Mouse (Mus musculus): ENCODE measurements around the gene Nisch. TPM values are rescaled to one million over a fixed set of nuclear protein-coding genes. Genes with fewer than 3 reads are reported as not detected.

Nisch gene
- total RNA-seq, 4 experiments from 2014 or later: 363 to 424 (median 392) TPM

GRCm38 (mm10) chr14:31215157-31216002 lies 1.4 kb downstream of the Nisch start:
- DNase-seq (ENCODE audit: low spot score in 2 of 2): peak in 1 of 2 experiments; percentile 30

DNA sequence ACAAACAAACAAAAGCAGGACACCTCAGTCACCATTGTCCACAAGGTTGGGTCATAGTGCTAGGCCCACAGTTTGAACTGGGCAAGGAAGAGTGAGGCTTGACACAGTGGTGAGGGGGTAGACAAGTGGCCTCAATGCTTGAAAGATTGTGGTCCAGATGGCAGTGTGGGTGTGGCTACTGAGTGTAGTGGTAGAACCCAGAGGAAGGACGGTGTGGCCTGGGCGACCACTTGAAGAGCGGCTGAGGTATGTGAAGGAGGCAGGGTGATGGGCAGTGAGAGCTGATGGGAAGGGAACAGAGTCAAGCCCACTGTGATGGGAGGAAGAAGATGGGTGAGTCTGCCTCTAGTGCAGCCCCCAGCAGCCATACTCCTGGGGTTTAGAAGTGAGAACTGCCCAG lies 2.1 kb downstream of the Nisch start:
- no peak for DNase-seq (ENCODE audit: low spot score in 2 of 2)

GRCm38 (mm10) chr14:31213868-31214267 lies 2.9 kb downstream of the Nisch start:
- DNase-seq (ENCODE audit: low spot score in 2 of 2): no peak

DNA sequence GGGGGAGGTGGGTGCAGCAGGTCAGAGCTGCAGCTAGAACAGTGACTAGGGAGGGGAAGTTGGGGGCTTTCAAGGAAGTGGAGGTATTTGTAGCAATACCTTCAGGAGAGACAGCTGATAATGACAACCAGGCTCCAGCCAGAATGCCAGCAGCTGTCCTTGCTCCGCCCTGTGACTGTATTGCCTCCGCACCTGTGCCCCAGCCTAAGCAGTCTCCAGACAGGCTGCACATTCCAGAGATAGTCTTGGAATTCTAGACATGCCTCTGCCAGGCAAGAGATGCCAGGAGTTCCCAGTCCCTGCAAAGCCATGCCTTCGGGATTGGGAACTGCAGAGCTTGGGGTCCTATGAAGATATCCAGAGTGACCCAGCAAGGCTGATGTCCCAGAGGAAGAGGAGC lies 4.2 kb downstream of the Nisch start:
- DNase-seq (ENCODE audit: low spot score in 2 of 2): no peak

GRCm38 (mm10) chr14:31211854-31212253 lies 4.9 kb downstream of the Nisch start:
- DNase-seq (ENCODE audit: low spot score in 2 of 2): no peak

DNA sequence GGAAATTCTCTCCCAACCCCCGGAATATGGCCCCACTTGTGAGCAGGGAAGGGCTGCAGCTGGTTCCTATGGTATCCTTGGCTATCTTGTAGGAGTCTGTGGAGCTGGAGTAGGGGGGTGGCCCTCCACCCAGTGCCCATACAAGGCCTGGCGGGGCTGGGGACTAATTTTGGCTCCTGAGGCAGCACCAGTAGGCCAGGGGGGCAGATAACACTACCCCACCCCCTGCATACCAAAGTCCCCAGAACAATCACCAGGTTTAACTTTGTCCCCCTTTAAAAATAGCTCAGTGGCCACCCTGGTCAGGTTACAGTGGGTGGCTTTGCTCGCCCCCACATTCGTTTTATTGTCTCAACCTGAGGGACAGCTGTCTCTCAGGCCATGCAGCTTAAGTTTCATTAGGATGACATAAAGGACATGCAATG lies 7.6 kb downstream of the Nisch start:
- no peak for DNase-seq (ENCODE audit: low spot score in 2 of 2)

DNA sequence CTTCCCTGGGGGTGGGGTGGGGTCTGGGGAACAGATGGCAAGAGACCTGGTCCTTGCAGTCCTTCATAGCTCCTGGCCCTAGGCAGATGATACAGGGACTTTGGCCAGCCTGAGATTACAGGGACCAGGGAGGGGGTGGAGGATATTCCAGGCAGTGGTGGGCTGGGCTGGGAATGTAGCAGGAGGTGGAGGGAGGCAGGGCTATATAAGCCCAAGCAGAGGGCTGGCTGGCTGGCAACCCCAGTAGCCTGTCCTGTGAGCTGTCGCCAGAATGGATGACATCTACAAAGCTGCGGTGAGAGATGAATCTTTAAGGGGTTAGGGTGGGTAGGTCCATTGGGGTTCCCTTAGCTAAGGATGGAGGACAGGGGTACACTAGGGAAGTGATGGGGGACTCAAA lies 8.7 kb downstream of the Nisch start, which contains the start of gene Tnnc1:
Gene Tnnc1 (plus strand): TSS at position 229 of the 400 bp plus-strand sequence.
- no peak for DNase-seq (ENCODE audit: low spot score in 2 of 2)

DNA sequence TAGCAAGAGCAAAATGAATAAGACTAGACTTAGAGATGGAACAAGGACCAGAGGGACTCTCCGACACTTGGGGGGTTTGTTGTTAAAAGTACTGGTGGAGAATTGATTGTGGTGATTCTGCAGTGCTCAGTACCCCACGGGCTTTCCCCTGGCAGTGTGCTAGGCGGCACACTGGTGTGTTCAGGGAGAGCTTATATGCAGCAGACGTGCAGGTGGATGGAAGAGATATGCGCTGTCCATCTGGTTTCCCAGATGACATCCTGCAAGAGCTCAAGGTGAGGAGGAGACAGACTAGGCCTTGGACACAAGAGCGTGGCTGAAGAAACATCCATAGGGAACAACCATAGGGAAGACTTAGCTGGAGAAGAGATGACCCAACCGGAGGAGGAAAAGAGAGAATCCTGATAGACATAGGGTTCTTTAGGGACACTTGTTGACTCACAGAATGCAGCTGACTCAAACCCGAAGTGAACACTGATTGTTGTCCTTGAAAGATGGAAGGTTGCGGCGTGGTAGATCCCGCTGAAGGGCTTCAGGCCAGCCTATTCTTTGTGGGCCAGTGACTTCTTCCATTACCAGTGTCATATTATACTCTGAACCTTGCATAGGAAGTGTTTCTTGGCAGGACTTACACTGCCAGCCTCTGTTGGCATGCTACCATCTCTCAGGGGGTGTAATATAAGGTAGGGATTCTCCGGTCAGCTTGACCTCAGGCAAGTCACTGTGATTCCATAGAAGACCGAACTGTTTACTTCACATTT lies 9.5 kb downstream of the Nisch start:
- DNase-seq (ENCODE audit: low spot score in 2 of 2): no peak

DNA sequence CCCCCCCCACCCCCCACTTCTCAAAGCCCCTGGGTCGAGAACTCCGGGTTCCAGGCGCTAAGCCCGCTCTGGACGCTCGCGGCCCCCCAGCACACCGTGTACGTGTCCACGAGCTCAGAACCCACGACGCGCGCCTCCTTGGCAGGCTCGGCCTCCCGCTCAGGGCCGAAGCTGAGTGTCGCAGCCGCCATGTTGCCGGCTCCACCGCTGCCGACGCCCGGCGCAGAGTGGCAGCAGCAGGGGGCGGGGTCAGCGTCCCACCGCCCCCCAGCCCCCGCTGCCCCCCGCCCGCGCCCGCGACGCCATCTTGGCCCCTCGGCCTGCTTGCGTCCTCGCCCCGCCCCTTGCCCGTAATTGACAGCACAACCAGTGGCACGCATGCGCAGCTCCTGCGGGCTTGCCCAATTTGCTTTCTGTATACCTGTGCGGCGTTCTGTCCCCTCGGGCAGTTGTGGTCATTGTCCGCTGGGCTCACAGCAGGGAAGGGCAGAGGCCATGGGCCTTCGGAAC lies 10.2 kb downstream of the Nisch start:
- DNase-seq (ENCODE audit: low spot score in 2 of 2): peak; percentile 87 to 93

DNA sequence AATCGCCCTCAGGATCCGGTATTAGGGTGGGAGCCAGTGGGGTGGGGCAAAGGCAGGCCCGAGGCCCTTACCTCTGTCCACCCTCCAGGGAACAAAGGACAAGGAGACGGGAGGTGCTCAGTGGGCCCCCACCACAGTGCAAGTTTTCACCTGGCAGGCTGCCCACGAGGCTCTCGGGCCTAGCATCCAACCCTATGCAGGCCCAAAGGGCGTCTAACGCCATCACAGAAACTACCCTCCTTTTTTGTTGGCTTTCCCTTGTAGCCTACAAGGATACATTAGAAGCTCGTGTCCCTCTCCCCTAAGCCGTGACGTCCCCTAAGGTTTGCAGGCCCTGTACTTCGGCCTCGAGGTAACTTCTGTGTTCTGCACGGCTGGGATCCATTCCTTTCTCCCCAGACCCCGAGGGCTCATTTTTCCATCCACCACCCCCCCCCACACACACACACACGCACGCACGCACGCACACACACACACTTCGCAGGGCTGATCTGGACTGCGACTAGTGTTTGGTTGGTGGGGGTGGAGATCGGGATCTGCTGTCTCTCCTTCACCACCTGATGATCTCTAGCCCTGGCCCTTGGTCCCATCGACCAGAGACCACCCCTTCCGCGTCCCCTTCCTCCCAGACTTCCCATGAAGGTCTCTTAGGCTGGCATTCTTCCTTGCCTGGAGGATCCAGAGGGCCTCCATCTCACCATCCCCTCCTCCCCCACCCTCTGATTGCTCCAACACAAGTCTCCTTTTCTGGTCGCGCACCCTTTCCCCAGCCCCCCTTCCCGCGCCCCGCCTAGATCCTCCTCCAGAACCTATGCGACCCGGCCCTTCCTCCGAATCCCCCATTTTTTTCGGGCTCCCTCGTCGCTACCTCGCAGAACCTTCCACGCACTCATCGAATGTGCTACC lies 10.9 kb downstream of the Nisch start:
- no peak for DNase-seq (ENCODE audit: low spot score in 2 of 2)

DNA sequence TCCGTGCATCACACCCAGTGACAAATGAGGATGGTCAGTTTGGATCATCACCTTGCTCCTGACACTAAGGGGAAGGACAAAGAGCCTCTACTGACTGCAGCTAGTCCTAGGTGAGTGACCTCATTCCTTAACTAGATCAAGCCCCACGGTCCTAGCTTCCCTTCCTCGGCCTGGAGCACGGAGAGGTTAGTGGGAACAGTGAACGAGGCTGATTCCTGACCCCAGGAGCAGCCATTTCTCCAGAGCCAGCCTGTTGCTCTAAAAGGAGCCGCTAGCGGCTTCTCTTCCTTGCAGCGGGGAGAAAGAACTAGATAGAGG lies 11.5 kb downstream of the Nisch start:
- no peak for DNase-seq (ENCODE audit: low spot score in 2 of 2)

- DNase-seq (ENCODE audit: low spot score in 2 of 2): no peak
Measured at GRCm38 (mm10) chr14:31204844-31205243, 11.9 kb downstream of the Nisch start.

DNA sequence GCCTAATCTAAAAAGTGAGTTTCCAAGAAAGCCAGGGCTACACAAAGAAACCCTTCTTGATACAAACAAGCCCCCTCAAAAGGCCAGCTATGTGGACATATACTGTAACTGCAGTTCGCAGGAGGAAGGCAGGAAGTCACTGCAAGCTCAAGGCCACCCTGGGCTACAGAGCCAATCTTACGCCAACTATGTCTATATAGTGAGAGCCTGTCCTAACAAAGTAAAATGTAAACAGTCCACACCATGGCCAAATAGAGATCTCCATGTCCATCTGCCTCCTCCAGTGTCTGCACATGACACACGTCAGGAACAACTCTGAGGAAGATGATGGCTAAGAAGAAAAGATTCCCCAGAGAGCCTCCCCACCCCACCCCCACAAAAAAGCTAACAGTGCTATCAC lies 16.7 kb downstream of the Nisch start:
- no peak for DNase-seq (ENCODE audit: low spot score in 2 of 2)

- no peak for DNase-seq (ENCODE audit: low spot score in 2 of 2)
Measured at GRCm38 (mm10) chr14:31199599-31199998, 17.1 kb downstream of the Nisch start.

DNA sequence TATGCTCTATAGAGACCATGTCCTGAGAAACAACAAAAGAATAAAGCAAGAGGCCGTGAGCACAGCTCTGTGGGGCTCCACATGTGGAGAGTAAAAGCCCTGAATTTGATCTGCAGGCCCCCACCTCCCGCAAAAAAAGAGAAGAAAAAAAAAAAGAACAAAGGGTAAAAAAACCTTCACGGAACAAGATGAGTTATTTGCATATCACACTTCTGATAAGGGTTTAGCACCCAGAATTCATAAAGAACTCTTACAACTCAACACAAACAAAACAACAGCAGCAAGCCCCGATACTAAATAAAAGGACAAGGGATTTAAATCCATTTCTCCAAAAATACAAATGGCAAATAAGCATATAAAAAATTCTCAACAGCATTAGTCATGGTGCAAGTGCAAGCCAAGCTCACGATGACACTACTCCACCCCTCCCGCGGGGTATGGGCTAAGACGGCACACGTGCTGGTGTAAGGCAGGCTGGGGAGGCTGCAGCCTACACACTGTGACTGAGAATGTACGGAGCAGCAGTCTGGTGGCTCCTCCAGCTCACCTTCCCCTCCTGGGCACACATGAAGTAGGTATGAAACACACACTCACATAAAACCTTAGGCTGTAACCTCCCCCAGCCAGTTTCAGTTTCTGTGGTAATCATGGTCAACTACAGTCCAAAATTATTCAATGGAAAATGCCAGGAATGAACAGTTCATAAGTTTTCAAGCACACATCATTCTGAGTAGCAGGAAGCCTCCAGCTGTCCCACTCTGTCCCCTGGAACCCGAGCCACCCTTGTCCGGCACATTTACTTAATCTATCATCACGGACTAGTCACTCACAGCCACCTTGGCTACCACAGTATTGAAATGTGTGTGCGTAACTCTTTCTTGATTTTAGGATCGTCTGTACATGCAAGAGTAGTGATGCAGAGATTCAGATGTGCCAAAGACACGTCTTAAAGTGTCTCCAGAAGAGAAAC lies 18.9 kb downstream of the Nisch start:
- DNase-seq (ENCODE audit: low spot score in 2 of 2): peak in 1 of 2 experiments; percentile 71

DNA sequence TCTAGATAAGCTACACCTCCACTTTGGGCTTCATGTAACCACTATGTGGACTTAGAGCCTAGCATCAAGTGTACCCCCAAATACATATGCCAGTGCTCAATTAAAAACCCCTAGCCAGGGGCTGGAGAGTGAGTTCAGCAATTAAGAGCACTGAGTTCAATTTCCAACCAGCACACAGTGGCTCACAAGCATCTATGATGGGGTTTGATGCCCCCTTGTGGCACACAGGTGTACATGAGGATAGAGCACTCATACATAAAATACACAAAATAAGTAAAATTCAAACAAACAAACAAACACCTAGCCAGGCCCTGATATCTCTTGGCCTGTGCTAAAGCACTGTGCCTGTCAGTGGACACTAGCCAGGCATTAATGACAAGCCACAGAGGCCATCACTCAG lies 20.8 kb downstream of the Nisch start:
- no peak for DNase-seq (ENCODE audit: low spot score in 2 of 2)

- DNase-seq (ENCODE audit: low spot score in 2 of 2): no peak
Measured at GRCm38 (mm10) chr14:31195521-31195920, 21.2 kb downstream of the Nisch start.

DNA sequence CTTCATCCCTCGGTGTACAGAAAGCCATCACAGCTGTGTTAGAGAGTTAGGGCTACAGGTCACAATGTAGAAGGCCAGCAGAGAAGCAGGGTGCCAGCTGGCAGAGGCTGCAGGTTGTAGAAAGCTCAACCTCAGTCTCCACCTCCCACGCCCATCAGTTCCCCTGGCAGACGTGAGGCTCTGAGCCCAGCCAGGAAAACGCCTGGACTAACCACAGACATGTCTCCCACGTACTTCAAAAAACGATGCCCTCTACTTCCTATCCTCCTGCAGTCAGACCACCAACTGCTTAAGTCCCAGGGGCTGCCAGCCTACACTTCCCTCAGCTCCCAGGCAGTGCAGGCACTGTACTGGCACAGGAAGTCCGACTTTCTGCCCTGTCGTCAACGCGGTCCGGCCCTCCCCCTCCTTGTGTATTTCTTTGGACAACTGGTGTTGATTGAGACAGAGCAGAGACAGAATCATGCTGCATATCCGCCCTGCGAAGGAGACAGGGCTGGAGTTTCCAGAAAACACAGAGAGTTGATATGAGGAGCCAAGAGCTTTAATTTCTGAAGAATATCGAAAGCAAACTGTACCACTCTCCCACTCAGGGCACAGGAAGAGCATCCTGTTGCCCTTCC lies 21.7 kb downstream of the Nisch start:
- no peak for DNase-seq (ENCODE audit: low spot score in 2 of 2)

DNA sequence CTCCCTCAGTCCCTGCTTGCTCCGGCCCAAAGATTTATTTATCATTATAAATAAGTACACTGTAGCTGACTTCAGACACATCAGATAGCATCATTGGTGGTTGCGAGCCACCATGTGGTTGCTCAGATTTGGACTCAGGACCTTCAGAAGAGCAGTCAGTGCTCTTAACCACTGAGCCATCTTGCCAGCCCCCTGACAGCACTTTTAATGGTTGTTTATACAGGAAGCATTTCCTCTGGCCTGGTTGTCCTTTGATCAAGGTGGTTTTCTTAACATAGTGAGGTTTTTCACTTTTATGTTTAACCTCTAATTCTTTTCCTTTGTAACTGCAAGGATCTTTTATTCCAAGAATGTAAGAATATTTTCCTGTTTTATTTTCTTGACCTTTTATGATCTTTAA lies 22.3 kb downstream of the Nisch start:
- DNase-seq (ENCODE audit: low spot score in 2 of 2): no peak

GRCm38 (mm10) chr14:31193791-31194190 lies 23.0 kb downstream of the Nisch start:
- DNase-seq (ENCODE audit: low spot score in 2 of 2): no peak
